Mouse (Mus musculus): Measurements from ENCODE around the gene Ccdc61.
A peak's percentile ranks its signal among the peaks of the same experiment; 100 is the strongest.

Ccdc61 gene

DNA sequence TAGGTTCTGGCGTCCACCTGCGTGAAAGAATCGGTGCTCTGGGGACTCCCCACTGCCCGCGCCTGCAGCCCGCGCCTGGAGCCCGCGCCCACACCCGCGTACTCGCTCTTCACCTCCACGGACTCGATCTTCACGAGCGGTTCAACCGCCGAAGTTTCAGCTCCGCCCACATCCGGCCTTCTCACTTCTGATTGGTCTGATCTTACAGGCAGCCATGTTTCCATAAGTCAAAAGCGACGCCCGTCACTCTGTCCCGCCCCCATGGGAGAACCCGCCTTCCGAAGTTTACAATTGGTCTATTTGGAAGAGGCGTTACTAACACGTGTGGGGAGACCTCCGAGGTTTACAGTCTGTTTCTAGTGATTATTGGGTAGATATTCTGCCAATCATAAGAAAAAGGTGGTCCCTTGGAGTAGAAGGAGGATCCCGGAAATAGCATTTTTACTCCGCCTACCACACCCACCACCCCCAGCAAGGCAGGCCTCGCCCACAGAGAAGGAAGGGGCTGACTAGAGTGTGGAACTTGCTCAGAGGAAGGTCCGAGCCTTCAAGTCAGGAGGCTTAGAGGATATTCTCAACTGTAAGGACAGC, at the start of gene Ccdc61:
Gene Ccdc61 (minus strand): TSS at position 175 of the 591 bp plus-strand sequence.
- DNase-seq = peak; percentile 97 to 98

DNA sequence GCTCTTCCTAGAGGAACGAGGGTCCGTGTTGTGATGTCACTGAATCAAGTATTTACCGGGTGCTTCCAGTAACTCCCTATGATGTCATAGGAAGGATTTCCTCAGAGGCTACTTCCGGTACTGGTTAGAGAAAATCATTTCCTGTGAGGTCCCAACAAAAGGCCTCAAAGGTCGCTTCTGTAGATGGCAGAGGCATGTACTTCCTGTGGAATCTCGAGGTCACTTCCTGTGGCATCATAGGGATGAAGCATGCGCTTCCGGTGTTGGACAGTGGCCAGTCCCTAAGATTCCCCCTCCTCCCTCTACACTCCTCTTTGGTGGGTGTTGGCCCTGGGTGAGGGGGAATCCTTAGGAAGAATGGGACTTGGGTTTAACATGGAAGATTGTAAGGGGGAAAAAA, 49.2 kb upstream of the Ccdc61 start:
- DNase-seq = peak; percentile 68 to 72

DNA sequence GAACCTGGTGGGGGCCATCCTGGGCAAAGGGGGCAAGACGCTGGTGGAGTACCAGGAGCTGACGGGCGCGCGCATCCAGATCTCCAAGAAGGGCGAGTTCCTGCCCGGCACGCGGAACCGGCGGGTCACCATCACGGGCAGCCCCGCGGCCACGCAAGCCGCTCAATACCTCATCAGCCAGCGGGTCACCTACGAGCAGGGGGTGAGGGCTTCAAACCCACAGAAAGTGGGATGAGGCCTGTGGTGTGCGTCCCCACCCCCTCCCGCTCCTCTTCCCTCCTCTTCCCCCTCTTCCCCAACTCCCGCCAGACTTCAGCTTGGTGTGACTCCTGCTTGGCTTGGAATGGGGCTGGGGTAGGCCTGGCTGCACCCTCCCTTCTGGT, 48.2 kb upstream of the Ccdc61 start:
- DNase-seq = no peak

DNA sequence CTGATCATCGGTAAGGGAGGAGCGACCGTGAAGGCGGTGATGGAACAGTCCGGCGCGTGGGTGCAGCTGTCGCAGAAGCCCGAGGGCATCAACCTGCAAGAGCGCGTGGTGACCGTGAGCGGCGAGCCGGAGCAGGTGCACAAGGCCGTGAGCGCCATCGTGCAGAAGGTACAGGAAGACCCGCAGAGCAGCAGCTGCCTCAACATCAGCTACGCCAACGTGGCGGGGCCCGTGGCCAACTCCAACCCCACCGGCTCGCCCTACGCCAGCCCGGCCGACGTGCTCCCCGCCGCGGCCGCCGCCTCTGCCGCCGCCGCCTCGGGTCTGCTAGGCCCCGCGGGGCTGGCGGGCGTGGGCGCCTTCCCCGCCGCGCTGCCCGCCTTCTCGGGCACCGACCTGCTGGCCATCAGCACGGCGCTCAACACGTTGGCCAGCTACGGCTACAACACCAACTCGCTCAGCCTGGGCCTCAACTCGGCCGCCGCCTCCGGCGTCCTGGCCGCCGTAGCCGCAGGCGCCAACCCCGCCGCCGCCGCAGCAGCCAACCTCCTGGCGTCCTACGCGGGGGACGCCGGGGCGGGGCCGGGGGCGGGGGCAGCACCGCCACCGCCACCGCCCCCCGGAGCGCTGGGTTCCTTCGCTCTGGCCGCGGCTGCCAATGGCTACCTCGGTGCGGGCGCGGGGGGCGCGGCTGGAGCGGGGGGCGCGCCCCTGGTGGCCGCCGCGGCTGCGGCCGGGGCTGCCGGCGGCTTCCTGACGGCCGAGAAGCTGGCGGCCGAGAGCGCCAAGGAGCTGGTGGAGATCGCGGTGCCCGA, 47.6 kb upstream of the Ccdc61 start:
- DNase-seq = peak; percentile 49 to 63

DNA sequence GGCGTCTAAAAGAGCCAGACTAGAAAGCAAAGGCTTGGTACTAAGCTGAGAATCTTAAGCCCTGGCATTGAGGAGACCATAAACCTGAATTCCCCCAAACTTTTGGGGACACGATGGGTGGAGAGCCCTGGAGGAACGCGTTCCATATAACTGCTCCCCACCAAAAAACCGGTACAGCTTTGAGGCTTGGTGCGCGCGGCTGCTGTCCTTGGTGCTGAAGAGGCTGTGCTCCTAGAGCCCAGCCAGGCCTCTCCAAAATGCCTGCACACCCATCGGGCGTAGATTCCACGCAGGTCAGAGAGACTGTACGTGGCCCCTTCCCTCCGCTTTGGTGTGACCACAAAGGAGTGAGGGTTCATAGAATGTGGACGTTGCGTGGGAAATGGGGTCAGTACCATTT, 41.2 kb upstream of the Ccdc61 start:
- peak in 1 of 2 experiments; percentile 56 for DNase-seq

DNA sequence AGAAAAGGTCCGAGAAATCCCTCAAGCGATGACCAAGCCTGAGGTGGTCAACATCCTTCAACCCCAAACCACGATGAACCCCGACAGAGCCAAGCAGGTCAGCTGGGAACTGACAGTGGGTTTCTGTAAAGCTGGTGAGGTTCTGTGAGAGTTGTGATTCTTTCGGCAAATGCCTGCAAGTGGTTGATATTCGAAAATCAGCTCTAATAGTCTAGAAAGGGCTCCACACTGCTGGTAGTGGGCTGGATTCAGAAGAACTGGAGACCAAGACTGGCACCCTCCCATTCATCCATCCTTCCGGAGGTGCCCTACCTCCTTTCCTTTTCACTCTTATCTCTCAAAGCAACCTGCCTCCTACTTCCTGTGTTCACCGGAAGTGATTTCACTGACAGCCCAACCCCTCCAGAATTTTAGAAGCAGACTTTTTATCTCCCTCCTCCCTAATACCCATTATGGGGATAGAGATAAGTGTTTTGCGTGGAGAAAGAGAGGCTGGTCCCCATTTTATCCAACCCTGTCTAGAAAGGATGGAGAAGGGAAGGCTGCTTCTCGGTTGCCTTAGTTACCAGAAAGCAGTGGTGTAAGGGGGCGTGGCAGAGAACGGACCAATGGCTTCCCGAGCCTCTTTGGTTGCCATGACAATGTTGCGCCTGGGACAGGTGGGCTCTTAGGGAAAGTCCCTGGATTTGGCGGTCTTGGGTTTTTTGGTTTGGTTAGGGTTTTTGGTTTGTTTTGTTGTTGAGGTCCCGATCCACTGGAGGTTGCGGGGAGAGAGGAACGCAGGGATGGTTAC, 40.5 kb upstream of the Ccdc61 start:
- DNase-seq = no peak

DNA sequence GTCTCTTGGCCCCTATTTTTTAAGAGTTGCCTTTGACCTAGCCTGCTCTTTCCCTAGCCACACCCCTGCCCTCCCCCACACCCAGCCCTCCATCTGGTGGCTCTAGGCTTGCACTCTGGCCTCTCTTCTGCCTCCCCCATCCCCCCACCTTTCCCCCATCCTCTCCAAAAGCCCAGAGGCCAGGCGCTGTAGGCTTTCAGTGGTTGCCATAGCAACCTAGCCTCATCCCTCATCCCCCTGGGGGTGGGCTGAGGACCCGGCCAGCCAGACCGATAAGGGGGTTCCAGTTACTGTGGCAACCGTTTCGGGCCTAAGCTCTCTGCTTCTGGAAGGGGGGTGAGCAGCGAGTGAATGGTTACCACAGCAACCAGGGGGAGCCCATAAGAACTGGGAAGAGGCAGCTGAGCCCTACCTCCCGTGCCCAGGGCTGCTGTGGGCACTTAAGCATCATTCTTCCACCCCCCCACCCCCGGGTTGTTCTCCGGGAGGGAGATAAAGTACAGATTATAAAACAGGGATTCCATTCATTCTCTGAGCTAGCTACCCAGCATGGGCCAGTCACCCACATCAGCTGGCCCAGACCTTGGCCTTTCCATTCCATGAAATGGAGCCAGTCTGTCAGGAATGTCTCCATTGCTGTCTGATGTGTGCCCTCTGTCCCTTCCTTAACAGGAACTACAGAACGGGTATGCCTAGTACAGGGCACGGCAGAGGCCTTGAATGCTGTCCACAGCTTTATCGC, 39.7 kb upstream of the Ccdc61 start:
- no peak for DNase-seq

DNA sequence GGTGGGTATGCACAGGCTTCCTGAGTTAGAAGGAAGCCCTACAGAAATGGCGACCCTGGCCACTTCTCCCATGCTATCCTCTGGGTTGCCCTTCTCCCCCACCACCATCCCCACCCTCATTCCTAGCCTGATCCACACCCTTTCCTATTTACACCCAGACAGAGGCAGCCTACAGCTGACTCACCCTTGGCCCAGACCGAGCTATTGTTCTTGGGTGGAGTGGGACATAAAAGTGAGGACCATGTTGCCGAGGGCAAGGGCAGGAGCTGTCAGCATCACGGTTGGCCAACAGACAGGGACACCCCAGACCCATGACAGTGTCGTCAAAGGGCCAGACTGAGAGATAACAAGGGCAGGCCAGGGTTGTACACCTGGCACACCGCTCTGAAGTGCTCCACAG, 37.9 kb upstream of the Ccdc61 start:
- DNase-seq = peak; percentile 63 to 88

DNA sequence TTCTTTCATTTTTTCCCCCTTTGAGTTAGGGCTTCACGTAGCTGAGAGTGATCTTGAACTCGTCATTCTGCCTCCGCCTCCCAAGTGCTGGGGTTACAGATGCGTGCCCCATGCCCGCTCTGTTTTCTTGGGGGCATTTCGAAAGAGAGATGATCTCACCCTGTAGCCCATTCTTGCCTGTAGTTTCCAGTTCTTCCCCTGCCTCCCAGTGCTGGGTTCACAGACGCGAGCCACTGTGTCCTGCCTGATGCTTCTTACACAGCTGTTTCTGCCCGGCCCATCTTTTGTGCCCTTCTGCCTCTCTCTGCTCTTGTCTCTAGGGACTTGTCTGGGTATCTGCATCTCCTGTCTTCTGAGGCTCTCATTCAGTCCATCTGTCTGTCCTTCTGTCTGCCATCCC, 32.6 kb upstream of the Ccdc61 start:
- no peak for DNase-seq

DNA sequence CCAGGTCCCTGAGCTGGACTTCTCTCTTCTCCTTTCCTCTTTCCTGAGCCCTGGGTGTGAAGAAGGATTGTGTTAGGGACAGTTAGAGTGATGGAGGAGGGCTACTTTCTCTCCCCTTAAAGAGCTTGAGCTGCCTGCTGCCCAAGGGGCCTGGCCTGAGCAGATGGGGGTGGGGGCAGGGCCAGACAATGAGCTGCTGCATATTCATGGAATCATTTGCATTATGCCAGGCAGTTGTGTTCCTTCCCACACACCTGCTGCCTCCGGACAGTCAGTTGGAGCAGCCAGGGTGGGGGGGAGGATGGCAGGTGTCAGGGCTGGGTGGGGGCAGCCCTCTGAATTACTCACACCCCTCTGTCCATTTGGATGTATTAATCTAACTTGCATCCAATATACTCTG, 32.2 kb upstream of the Ccdc61 start:
- no peak for DNase-seq

DNA sequence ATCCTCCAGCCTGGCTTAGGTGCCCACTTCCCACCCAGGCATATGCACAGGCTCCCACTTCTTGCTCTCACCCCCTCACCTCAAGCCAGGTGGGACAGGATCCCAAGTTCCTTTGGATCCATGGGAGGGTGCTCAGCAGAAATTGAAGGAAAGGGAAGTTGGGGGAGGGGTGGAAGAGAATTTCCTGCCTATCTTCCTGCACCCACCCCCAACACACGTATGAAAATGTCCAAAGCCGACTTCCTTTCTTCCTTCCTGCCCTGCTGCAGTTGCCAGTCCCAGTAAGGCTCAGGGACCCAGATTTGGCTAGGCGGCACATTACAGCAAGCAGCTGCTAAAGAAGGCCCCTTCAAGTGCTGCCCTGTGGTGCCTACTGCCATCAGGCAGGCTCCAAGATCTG, 17.5 kb upstream of the Ccdc61 start:
- DNase-seq = peak; percentile 64 to 76

DNA sequence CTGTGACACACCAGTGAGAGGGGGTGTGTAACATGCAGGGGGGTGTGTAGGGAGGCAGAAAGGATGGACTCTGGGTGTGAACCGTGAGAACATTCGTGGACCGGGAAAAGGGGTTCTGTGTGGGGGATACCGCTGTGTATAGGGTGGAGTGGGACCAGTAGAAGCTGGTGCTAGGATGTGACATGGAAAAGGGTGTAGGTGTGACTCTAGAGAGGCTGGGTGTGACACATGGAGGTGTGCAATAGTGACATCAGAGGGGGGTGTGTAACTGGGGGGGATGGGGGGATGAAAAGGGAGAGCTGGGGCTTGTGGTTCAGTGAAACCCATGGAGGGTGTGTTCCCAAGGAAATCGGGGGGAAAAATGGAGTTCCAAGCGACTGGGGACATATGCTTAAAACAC, 16.7 kb upstream of the Ccdc61 start:
- no peak for DNase-seq

DNA sequence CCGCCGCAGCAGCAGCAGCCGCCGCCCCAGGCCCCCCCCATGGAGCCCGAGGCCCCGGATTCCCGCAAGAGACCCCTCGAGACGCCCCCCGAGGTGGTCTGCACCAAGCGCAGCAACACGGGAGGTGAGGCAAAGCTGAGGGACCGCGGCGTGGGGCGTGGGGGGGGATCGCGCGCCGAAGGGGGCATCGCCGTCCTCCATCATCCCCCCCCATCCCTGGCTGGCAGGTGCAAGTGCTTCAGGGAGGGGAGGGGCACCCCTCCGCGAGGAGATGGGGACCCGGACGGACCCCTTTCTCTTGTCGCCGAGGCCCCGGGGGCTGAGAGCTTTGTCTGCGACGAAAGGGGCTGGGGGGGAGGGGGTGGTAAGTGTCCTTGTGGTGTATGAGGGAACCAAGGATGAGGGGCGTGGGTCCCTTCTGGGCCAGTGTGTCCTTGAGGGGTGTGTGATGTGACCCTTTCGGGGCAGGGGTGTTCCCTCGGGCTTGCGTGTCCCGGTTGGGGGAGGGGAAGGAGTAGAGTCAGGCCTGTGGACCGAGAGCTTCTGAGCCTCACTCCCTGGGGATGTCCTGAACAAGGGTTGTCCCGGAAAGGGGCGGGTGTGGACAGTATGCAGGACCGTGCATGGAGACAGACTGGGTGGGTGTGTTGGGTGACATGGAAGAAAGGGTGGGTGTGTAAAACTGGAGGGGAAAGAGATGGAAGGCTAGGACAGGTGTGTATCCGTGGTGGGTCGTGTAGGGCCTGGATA, 16.0 kb upstream of the Ccdc61 start:
- DNase-seq = peak; percentile 67 to 85

DNA sequence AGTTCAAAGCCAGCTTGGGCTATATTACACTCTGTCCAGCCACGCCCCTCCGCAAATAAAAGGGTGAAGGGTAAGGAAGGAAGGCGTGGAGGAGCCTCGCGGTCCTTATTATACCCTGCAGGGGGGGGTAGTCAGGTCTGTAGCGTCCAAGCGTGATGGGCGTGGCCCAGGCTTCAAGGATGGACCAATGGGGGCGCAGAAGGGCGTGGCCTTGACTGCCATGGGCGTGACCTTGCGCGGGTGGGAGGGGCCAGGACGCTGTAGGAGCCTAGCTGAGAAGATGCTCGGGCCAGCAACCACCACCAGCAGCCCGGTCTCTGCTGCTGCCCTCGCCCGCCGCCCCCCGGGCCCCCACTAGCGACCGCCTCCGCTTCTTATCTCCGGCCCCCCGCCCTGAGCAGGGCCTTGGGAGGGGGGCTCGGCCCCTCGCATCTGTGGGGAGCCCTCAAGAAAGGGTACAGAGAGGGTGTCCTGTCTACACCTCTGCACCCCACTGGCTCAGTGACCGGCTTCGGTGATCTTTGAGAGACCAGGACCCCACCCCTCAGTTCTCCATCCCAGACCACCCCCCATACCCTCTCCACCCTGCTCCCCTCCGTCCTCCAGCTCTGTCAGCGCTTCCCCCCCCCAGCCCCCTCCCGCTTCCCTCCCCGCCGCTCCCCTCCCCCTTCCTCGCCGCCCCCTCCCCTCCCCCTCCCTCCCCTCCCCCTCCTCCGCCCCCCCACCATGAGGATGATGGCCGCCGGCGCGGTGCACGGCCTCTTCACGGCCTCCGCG, 15.1 kb upstream of the Ccdc61 start, which contains the start of gene Nova2:
Gene Nova2 (plus strand): TSS at position 727 of the 777 bp plus-strand sequence.
- DNase-seq = peak; percentile 94

DNA sequence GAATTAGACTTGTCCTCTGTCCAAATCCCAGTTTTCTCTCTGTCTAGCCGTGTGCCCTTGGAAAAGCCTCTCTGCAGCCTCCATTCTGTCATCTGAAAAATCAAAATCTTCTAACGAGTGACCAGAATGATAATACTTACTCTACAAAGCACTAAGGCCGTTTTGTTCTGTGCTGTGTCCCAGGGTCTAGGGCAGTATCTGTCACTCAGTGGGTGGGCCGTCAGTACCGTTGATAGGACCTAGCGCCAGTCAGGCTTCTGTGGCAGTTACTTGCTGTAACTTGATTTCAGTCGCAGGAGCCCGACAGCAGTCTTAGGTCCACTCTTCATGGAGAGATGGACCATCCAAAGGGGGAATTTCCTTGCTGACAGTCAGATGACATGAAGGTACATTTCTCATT, 14.1 kb upstream of the Ccdc61 start:
- no peak for DNase-seq

DNA sequence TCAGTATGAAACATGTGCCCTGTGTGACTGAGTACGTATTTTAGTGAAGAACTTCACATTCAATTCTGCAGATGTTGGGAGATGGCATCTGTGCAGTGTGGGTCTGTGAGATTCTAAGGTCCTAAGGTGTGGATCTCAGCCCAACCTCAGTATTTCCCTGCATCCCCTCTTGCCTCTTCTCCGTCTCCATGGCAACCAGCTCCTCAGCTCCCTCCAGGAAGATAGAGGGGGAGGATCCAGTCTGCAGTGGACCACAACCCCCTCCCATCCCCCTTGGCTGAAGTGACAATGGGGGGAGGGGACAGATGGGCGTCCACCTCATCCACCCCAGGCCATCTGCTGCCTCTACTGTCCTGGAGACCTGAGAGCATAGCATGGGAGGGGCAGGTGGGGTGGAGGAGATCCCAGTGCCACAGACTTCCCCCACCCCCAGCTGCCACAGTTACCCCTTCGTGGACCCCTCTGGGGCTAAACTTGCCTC, 13.5 kb upstream of the Ccdc61 start:
- peak in 1 of 2 experiments; percentile 25 for DNase-seq

DNA sequence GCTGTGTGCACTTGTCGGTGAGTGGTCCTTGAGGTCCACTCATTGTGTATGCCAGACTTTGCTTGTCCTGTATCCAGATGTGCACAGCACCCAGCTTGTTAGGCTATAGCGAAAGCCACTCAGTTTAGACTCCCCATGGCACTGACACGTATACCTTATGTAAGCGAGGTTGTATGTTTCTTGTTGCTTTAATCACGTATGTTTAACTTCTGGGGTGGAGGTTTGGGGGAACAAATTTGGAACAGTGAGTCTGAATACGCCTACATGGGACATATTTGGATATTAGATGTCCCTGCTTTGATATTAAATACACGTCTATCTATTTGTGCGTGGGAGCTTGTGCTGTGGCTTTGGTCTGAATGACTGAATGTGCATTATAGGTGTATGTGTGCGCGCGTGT, 13.1 kb upstream of the Ccdc61 start:
- DNase-seq = no peak

DNA sequence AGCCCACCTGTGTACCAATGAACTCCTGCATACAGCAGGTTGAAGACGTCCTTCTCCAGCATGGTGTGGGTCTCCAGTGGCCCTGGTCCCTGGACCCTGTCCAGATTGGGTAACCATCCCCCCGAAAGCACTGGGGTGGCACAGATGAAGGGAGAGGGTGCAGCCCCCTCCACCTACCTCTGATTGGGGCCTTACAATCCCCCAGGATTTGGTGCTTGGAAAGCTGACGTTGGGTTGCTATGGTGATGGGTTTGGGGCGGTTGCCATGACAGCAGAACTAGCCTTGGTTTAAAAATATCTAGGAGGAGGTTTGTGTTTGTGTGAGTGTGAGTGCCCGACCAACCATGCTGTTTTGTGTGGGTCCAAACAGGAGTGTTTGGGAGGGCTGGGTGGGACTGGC, 12.6 kb upstream of the Ccdc61 start:
- peak in 1 of 2 experiments; percentile 32 for DNase-seq

DNA sequence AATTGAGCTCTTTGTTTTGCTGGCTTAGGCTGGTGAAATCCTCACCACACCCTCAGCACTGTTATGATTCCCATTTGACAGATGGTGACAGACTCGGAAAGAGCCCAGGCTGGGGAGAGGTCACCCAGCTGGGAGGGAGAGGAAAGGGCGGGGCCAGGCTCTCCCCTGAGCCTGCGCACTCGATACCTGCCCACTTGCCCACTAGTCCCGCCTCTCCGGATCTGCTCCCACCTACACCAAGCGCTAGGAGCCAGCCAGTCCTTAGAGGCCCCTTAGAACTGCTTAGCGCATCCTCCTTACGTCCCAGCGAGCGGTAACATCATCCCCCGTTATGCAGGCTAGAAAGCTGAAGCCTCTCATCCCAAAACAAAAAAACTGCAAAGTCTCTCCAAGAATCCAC, 10.9 kb upstream of the Ccdc61 start:
- DNase-seq = peak; percentile 75 to 88

DNA sequence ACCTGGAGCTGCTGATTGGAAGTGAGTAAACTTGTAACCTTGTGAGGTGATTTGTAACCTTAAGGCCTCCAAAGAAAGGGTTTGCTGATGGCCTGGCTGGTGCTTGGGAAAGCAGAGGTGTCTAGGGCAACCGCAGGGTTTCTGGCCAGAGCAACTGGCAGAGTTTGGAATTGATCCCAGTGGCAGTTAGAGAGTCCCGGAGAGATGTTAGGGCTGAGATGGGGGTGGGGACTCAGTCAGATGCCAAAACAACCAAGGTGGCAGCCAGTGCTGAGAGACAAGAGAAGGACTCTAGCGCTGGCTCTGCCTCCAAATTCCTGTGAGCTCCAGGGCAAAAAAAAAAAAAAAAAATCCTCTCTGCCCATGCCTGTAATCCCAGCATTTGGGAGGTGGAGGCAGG, 7.7 kb upstream of the Ccdc61 start:
- peak in 1 of 2 experiments; percentile 31 for DNase-seq

DNA sequence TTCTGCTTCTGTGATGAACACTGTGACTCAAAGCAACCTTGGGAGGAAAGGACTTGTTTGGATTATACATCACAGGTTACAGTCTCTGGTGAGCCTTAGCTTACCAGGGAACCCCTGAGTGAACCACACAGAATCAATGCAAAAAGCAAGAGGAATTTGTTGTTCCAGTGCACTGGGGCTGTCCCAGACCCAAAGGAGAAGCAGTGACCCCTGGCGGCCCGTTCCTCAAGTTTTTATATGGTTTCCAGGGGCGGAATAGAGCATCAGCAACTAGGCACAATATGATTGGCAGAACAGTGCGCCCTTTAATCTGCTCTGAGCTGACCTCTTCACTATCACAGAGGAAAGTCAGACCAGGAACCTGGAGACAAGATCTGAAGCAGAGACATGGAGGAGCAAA, 6.0 kb upstream of the Ccdc61 start:
- no peak for DNase-seq

Measured in kidney, postnatal 25 days (tissue).